Mouse (Mus musculus) T-cell, adult 66 days (primary cell): ENCODE measurements around the gene Pbp2. TPM values are rescaled to one million over a fixed set of nuclear protein-coding genes. Genes with fewer than 3 reads are reported as not detected.

Source experiments
- total RNA-seq, 2 experiments: library from RNA; stranded (reverse); gene quantifications; 3 replicates in 1 of 2; 4 replicates in 1 of 2; pipeline ENCODE4 v1.2.4; 2023

Pbp2 gene
- not detected for total RNA-seq

GRCm38 (mm10) chr6:135310305-135310704 lies at the start of gene Pbp2:
TSS of gene Pbp2 (minus strand) at chr6:135310405.

Other genes with a start within 250 kb of the Pbp2 start
- gene Gprc5a, start 244.8 kb downstream of the Pbp2 start, total RNA-seq = under 1 TPM in 1 of 2 experiments, not detected in 1; 0.36 TPM
- gene Gprc5d, start 192.1 kb downstream of the Pbp2 start, total RNA-seq = not detected
- gene Fam234b, start 112.4 kb downstream of the Pbp2 start, total RNA-seq = 10 to 100 TPM; 23.9 to 24.9 TPM
- 10 to 100 TPM; 21.9 to 35.9 TPM for gene Hebp1, start 112.4 kb downstream of the Pbp2 start, total RNA-seq
- gene Gsg1, start 56.1 kb downstream of the Pbp2 start, total RNA-seq = not detected
- 1 to 10 TPM; 8.3 to 8.8 TPM for gene Emp1, start 52.1 kb upstream of the Pbp2 start, total RNA-seq